Mouse (Mus musculus): ENCODE measurements at regions not wholly inside any gene's neighbourhood (a gene's known extent, or its start where the extent isn't known, plus 50 kb on each side); places are given as distances from the start of the nearest gene placed in this dataset.

- Histone ChIP-seq H3K36me3 (no peaks in the 10 kb centered on the region), H3K27ac (0 out of 2 replicates have a peak overlapping the region, but pooled peaks have one; percentile 34)
- 9% methylated on average over 6 of the region's 6 CpGs for WGBS
Measured at GRCm38 (mm10) chr6:51708011-51708410, 184.3 kb downstream of the Snx10 start.

GRCm38 (mm10) chr6:51708668-51709339 is 185.1 kb downstream of the Snx10 start:
- Histone ChIP-seq H3K4me2 (replicated peaks) (peak overlapping the region; percentile 20; the same call in 1 of the 2 replicates), H3K9me3 (no peaks in the 10 kb centered on the region), H3K36me3 (no peaks in the 10 kb centered on the region), H3K4me3 (no peak overlapping the region), H3K9ac (no peak overlapping the region), H3K4me1 (peaks cover 35% of the 10 kb centered on the region), H3K27me3 (replicated peaks) (no peaks in the 10 kb centered on the region), H3K27ac (no peak overlapping the region; the same call in 1 of the 2 replicates)
- WGBS = 7% methylated on average over 9 of the region's 9 CpGs
- ATAC-seq (ENCODE audit: low FRiP score, low read depth) = peak; percentile 82

More at GRCm38 (mm10) chr6:51708011-51708410, 184.3 kb downstream of the Snx10 start:
- no peaks in the 10 kb centered on the region for H3K9me3 ChIP-seq
- H3K4me1 ChIP-seq = peaks cover 38% of the 10 kb centered on the region
- no peak for ATAC-seq (ENCODE audit: low FRiP score, low read depth)
- no peak overlapping the region for H3K4me3 ChIP-seq
- H3K27me3 ChIP-seq (replicated peaks) = no peaks in the 10 kb centered on the region
- no peak overlapping the region for H3K4me2 ChIP-seq (replicated peaks)
- H3K9ac ChIP-seq = no peak overlapping the region

- Histone ChIP-seq H3K4me2 (replicated peaks) (0 out of 2 replicates have a peak overlapping the region, but pooled peaks have one; percentile 0), H3K27ac (no peak overlapping the region), H3K4me3 (no peak overlapping the region), H3K9ac (no peak overlapping the region), H3K36me3 (no peaks in the 10 kb centered on the region), H3K27me3 (replicated peaks) (no peaks in the 10 kb centered on the region), H3K4me1 (peaks cover 35% of the 10 kb centered on the region), H3K9me3 (no peaks in the 10 kb centered on the region)
- 13% methylated on average over 11 of the region's 11 CpGs for WGBS
- ATAC-seq (ENCODE audit: low FRiP score, low read depth) = peak; percentile 53
Measured at GRCm38 (mm10) chr6:51709340-51710067, 185.8 kb downstream of the Snx10 start.

GRCm38 (mm10) chr6:51710153-51710552 is 186.5 kb downstream of the Snx10 start:
- no peak overlapping the region; the same call in 1 of the 2 replicates for H3K27ac ChIP-seq
- H3K9ac ChIP-seq = no peak overlapping the region
- no peaks in the 10 kb centered on the region for H3K36me3 ChIP-seq
- no peak overlapping the region for H3K4me3 ChIP-seq
- ATAC-seq (ENCODE audit: low FRiP score, low read depth) = no peak
- peaks cover 35% of the 10 kb centered on the region for H3K4me1 ChIP-seq
- no peak overlapping the region for H3K4me2 ChIP-seq (replicated peaks)
- no peaks in the 10 kb centered on the region for H3K27me3 ChIP-seq (replicated peaks)
- no peaks in the 10 kb centered on the region for H3K9me3 ChIP-seq
- 69% methylated on average over 5 of the region's 5 CpGs for WGBS

GRCm38 (mm10) chr6:51710926-51711615 is 187.4 kb downstream of the Snx10 start:
- no peaks in the 10 kb centered on the region for H3K27me3 ChIP-seq (replicated peaks)
- no peak overlapping the region for H3K4me2 ChIP-seq (replicated peaks)
- H3K4me1 ChIP-seq = peaks cover 41% of the 10 kb centered on the region
- H3K27ac ChIP-seq = no peak overlapping the region
- no peak overlapping the region for H3K4me3 ChIP-seq
- H3K9ac ChIP-seq = no peak overlapping the region
- H3K36me3 ChIP-seq = no peaks in the 10 kb centered on the region
- WGBS = 73% methylated on average over 15 of the region's 15 CpGs
- no peak for ATAC-seq (ENCODE audit: low FRiP score, low read depth)
- no peaks in the 10 kb centered on the region for H3K9me3 ChIP-seq

- WGBS = 79% methylated on average over 7 of the region's 7 CpGs
- H3K27ac ChIP-seq = no peak overlapping the region
Measured at GRCm38 (mm10) chr6:51711616-51711970, 187.9 kb downstream of the Snx10 start.

GRCm38 (mm10) chr6:51715158-51715840 is 191.6 kb downstream of the Snx10 start:
- Histone ChIP-seq H3K4me2 (replicated peaks) (no peak overlapping the region), H3K9me3 (no peaks in the 10 kb centered on the region), H3K9ac (no peak overlapping the region), H3K27ac (no peak overlapping the region), H3K4me3 (no peak overlapping the region), H3K27me3 (replicated peaks) (no peaks in the 10 kb centered on the region), H3K36me3 (no peaks in the 10 kb centered on the region), H3K4me1 (peaks cover 13% of the 10 kb centered on the region)
- peak; percentile 58; the same call in 1 of the 2 replicates for ATAC-seq (ENCODE audit: low FRiP score, low read depth)
- 21% methylated on average over 8 of the region's 8 CpGs for WGBS

More at GRCm38 (mm10) chr6:51711616-51711970, 187.9 kb downstream of the Snx10 start:
- Histone ChIP-seq H3K4me2 (replicated peaks) (no peak overlapping the region), H3K36me3 (no peaks in the 10 kb centered on the region), H3K4me3 (no peak overlapping the region), H3K27me3 (replicated peaks) (no peaks in the 10 kb centered on the region), H3K9me3 (no peaks in the 10 kb centered on the region), H3K4me1 (peaks cover 41% of the 10 kb centered on the region), H3K9ac (no peak overlapping the region)
- no peak for ATAC-seq (ENCODE audit: low FRiP score, low read depth)

- H3K9me3 ChIP-seq = no peaks in the 10 kb centered on the region
- no peak overlapping the region for H3K9ac ChIP-seq
- H3K4me3 ChIP-seq = no peak overlapping the region
- H3K4me1 ChIP-seq = peaks cover 6% of the 10 kb centered on the region
- H3K36me3 ChIP-seq = no peaks in the 10 kb centered on the region
- WGBS = 82% methylated on average over 7 of the region's 7 CpGs
- no peak overlapping the region for H3K27ac ChIP-seq
- H3K4me2 ChIP-seq (replicated peaks) = no peak overlapping the region
- no peaks in the 10 kb centered on the region for H3K27me3 ChIP-seq (replicated peaks)
- ATAC-seq (ENCODE audit: low FRiP score, low read depth) = no peak
Measured at GRCm38 (mm10) chr6:51717386-51717785, 193.7 kb downstream of the Snx10 start.

GRCm38 (mm10) chr6:51720705-51721104 is 197.0 kb downstream of the Snx10 start:
- ATAC-seq (ENCODE audit: low FRiP score, low read depth) = no peak
- Histone ChIP-seq H3K27me3 (replicated peaks) (no peaks in the 10 kb centered on the region), H3K4me3 (no peak overlapping the region), H3K9ac (no peak overlapping the region), H3K27ac (no peak overlapping the region), H3K4me1 (peaks cover 2% of the 10 kb centered on the region), H3K36me3 (no peaks in the 10 kb centered on the region), H3K4me2 (replicated peaks) (no peak overlapping the region), H3K9me3 (no peaks in the 10 kb centered on the region)
- 75% methylated on average over 7 of the region's 7 CpGs for WGBS

- no peak overlapping the region for H3K9ac ChIP-seq
- WGBS = 48% methylated on average over 4 of the region's 4 CpGs
- H3K27me3 ChIP-seq (replicated peaks) = no peaks in the 10 kb centered on the region
- no peak for ATAC-seq (ENCODE audit: low FRiP score, low read depth)
- H3K27ac ChIP-seq = no peak overlapping the region
- H3K4me1 ChIP-seq = no peaks in the 10 kb centered on the region
- no peaks in the 10 kb centered on the region for H3K36me3 ChIP-seq
- no peaks in the 10 kb centered on the region for H3K9me3 ChIP-seq
- no peak overlapping the region for H3K4me3 ChIP-seq
- H3K4me2 ChIP-seq (replicated peaks) = no peak overlapping the region
Measured at GRCm38 (mm10) chr6:51723053-51723452, 199.4 kb downstream of the Snx10 start.

- ATAC-seq (ENCODE audit: low FRiP score, low read depth) = no peak
- 85% methylated on average over 8 of the region's 8 CpGs for WGBS
- no peak overlapping the region for H3K4me3 ChIP-seq
- peaks cover 13% of the 10 kb centered on the region for H3K4me1 ChIP-seq
- no peak overlapping the region for H3K4me2 ChIP-seq (replicated peaks)
- no peaks in the 10 kb centered on the region for H3K27me3 ChIP-seq (replicated peaks)
- H3K36me3 ChIP-seq = no peaks in the 10 kb centered on the region
- no peaks in the 10 kb centered on the region for H3K9me3 ChIP-seq
- no peak overlapping the region for H3K27ac ChIP-seq
- no peak overlapping the region for H3K9ac ChIP-seq
Measured at GRCm38 (mm10) chr6:51727191-51727590, 203.5 kb downstream of the Snx10 start.
